Mouse (Mus musculus) hindbrain, embryonic 13.5 days (tissue): ENCODE data around the gene Cyp46a1. TPM values are rescaled to one million over a fixed set of nuclear protein-coding genes. Genes with fewer than 3 reads are reported as not detected.

ENCODE experiments used
- ATAC-seq: fragments of 200-750 bp; cut with Nextera tagmentation; 2 replicates; pipeline ENCODE4 v1.8.0; 2017; ENCODE audit warnings: moderate TSS enrichment; ENCODE audit not compliant: low FRiP score
- H3K27ac ChIP-seq: fragments of 300-500 bp; sonication (generic); 2 replicates; pipeline ENCODE4 v1.5.1; 2015; ENCODE audit warnings: inconsistent platforms, mild to moderate bottlenecking, moderate library complexity
- H3K27me3 ChIP-seq: fragments of 300-500 bp; sonication (generic); 2 replicates; pipeline ENCODE4 v1.6.1; 2015; ENCODE audit warnings: mild to moderate bottlenecking, inconsistent platforms
- H3K36me3 ChIP-seq: fragments of 300-500 bp; sonication (generic); 2 replicates; pipeline ENCODE4 v1.6.1; 2015; ENCODE audit warnings: mild to moderate bottlenecking, inconsistent platforms
- H3K4me1 ChIP-seq: fragments of 300-500 bp; sonication (generic); replicated peaks from 2 replicates; pipeline ENCODE4 v1.6.1; 2015; ENCODE audit warnings: inconsistent platforms
- H3K4me2 ChIP-seq: fragments of 300-500 bp; sonication (generic); 2 replicates; pipeline ENCODE4 v1.6.1; 2015; ENCODE audit warnings: inconsistent platforms, mild to moderate bottlenecking, moderate library complexity
- H3K4me3 ChIP-seq: fragments of 300-500 bp; sonication (generic); 2 replicates; pipeline ENCODE4 v1.5.1; 2015; ENCODE audit warnings: mild to moderate bottlenecking, inconsistent platforms
- H3K9ac ChIP-seq: fragments of 300-500 bp; sonication (generic); 2 replicates; pipeline ENCODE4 v1.6.1; 2015; ENCODE audit warnings: mild to moderate bottlenecking, inconsistent platforms
- H3K9me3 ChIP-seq: fragments of 300-500 bp; sonication (generic); 2 replicates; pipeline ENCODE4 v1.6.1; 2016; ENCODE audit warnings: inconsistent platforms
- WGBS: fragments of 180-500 bp; shearing (Covaris S2); methylation state at CpG from one replicate; pipeline ENCODE4 v1.1.7; 2015; 5-methylcytosine and 5-hydroxymethylcytosine counted together
- polyA plus RNA-seq: library from polyadenylated mRNA; unstranded; fragments of >200 nt; fragmentation: Nextera tagmentation; extraction: Ambion mirVana; gene quantifications from 2 replicates; pipeline ENCODE4 v1.2.1, GENCODE M21; 2015

The Cyp46a1 gene
- polyA plus RNA-seq: 15.4 and 17.5 TPM in 2 replicates

- H3K9ac ChIP-seq: peak within 1 kb of the TSS; percentile 73
- peak; percentile 92 for ATAC-seq
These were observed at the start of gene Cyp46a1 for GRCm38 (mm10) chr12:108333895-108334445. Gene Cyp46a1, plus strand, starts transcription at chr12:108334381.

DNA sequence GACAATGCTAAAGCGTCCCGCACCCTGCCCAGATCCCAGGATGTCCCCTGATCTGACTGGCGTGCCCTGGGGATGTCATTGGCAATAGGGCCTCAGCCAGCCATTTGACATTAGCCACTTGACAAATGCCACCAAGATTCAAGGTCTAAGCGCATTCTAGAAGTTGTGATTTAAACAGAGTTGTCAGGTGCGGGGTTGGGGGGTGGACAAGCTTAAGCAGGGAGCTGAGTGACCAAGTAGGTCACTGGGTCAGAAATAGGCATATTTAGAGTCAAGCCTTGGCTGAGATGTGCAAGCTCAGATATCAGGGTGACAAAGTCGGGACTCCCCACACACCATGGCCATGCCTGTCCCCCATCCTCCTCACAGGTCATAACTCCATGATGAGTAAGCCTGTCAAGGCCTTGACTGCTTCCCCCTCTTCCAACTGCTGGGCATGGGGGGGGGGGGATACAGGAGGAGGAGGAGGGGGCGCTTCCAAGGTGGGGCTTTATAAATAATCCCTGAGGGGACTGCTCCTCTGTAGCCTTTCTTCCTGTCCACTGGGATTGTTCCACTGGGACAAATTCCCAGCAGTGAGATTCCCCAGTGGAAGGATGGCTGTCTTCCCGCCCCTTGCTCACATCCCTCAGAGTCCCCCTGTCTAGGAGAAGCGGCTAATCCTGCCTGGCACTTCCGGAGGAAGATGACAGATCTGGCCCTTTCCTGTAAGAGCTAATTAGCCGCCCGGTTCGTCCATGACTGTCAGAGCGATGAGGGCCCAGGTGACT is 49.5 kb upstream of the Cyp46a1 start:
- Histone ChIP-seq H3K4me1 (peaks cover 23% of the 10 kb centered on the region), H3K4me3 (no peak overlapping the region), H3K9ac (peak overlapping the region; percentile 46; the same call in 1 of the 2 replicates), H3K27ac (peak overlapping the region; percentile 78), H3K36me3 (no peaks in the 10 kb centered on the region), H3K27me3 (0 out of 2 replicates have a peak, but pooled peaks cover 2% of the 10 kb centered on the region), H3K9me3 (no peaks in the 10 kb centered on the region), H3K4me2 (peak overlapping the region; percentile 27; the same call in 1 of the 2 replicates)
- peak; percentile 50; the same call in 1 of the 2 replicates for ATAC-seq
- 36% methylated on average over 13 of the region's 14 CpGs for WGBS

More at GRCm38 (mm10) chr12:108333895-108334445, at the start of gene Cyp46a1:
- Histone ChIP-seq H3K9me3 (no peaks in the 10 kb centered on the region), H3K4me3 (peak within 1 kb of the TSS; percentile 58), H3K27me3 (peaks cover 30% of the 10 kb centered on the region), H3K4me1 (peaks cover 19% of the 10 kb centered on the region), H3K36me3 (no peaks in the 10 kb centered on the region), H3K4me2 (peak within 1 kb of the TSS; percentile 93), H3K27ac (peak within 1 kb of the TSS; percentile 79)
- under 1% methylated on average over 46 of the region's 56 CpGs for WGBS

GRCm38 (mm10) chr12:108285225-108286011 is 48.8 kb upstream of the Cyp46a1 start:
- no peaks in the 10 kb centered on the region for H3K9me3 ChIP-seq
- peaks cover 23% of the 10 kb centered on the region for H3K4me1 ChIP-seq
- H3K27ac ChIP-seq: peak overlapping the region; percentile 78
- WGBS: 28% methylated on average over 11 of the region's 11 CpGs
- H3K36me3 ChIP-seq: no peaks in the 10 kb centered on the region
- H3K27me3 ChIP-seq: 0 out of 2 replicates have a peak, but pooled peaks cover 2% of the 10 kb centered on the region
- H3K9ac ChIP-seq: peak overlapping the region; percentile 46
- H3K4me2 ChIP-seq: peak overlapping the region; percentile 27
- no peak overlapping the region for H3K4me3 ChIP-seq
- ATAC-seq: 0 out of 2 replicates have a peak, but pooled peaks have one; percentile 50

- Histone ChIP-seq H3K4me1 (peaks cover 23% of the 10 kb centered on the region), H3K9ac (no peak overlapping the region), H3K36me3 (no peaks in the 10 kb centered on the region), H3K27me3 (0 out of 2 replicates have a peak, but pooled peaks cover 2% of the 10 kb centered on the region), H3K9me3 (no peaks in the 10 kb centered on the region), H3K4me3 (no peak overlapping the region), H3K4me2 (no peak overlapping the region), H3K27ac (peak overlapping the region; percentile 78; the same call in 1 of the 2 replicates)
- ATAC-seq: no peak
- WGBS: 74% methylated on average over 4 of the region's 4 CpGs
These were observed 47.8 kb upstream of the Cyp46a1 start for GRCm38 (mm10) chr12:108286381-108286780.

- Histone ChIP-seq H3K4me3 (no peak overlapping the region), H3K27ac (no peak overlapping the region), H3K27me3 (0 out of 2 replicates have a peak, but pooled peaks cover 2% of the 10 kb centered on the region), H3K36me3 (no peaks in the 10 kb centered on the region), H3K9me3 (no peaks in the 10 kb centered on the region), H3K4me2 (no peak overlapping the region), H3K9ac (no peak overlapping the region), H3K4me1 (peaks cover 27% of the 10 kb centered on the region)
- no peak for ATAC-seq
- WGBS: 94% methylated on average over 8 of the region's 8 CpGs
These were observed 47.2 kb upstream of the Cyp46a1 start for GRCm38 (mm10) chr12:108287011-108287410.

GRCm38 (mm10) chr12:108288127-108288880 is 45.9 kb upstream of the Cyp46a1 start:
- 79% methylated on average over 19 of the region's 19 CpGs for WGBS
- 0 out of 2 replicates have a peak, but pooled peaks cover 2% of the 10 kb centered on the region for H3K27me3 ChIP-seq
- H3K36me3 ChIP-seq: no peaks in the 10 kb centered on the region
- no peak overlapping the region for H3K4me2 ChIP-seq
- H3K9ac ChIP-seq: no peak overlapping the region
- no peak overlapping the region for H3K4me3 ChIP-seq
- H3K27ac ChIP-seq: no peak overlapping the region
- no peaks in the 10 kb centered on the region for H3K9me3 ChIP-seq
- peaks cover 36% of the 10 kb centered on the region for H3K4me1 ChIP-seq
- no peak for ATAC-seq

- H3K9ac ChIP-seq: no peak overlapping the region
- peak overlapping the region; percentile 9; the same call in 1 of the 2 replicates for H3K4me3 ChIP-seq
- H3K27ac ChIP-seq: peak overlapping the region; percentile 32; the same call in 1 of the 2 replicates
- peaks cover 24% of the 10 kb centered on the region for H3K4me1 ChIP-seq
- H3K27me3 ChIP-seq: no peaks in the 10 kb centered on the region
- H3K4me2 ChIP-seq: peak overlapping the region; percentile 50
- no peaks in the 10 kb centered on the region for H3K9me3 ChIP-seq
- H3K36me3 ChIP-seq: no peaks in the 10 kb centered on the region
- peak; percentile 82 for ATAC-seq
- WGBS: 10% methylated on average over 9 of the region's 9 CpGs
These were observed 41.8 kb upstream of the Cyp46a1 start for GRCm38 (mm10) chr12:108292419-108292818.

DNA sequence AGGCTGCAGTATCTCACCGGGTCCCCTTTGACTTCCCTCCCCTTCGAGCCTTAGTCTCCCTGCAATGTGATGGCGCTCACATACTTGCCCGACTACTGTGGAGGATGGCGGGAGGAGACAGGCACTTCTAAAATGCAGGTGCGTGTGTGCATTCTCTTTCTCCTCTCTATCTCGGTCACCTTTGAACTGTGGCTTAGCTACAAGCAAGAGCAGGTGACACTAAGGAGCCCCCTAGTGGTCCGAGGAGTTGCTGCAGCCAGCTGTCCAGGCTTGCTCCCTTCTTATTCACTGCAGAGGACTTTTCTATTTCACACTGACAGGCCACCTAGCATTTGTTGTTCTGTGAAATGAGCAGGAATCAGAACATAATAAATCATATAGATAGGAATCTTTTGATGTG is 41.2 kb upstream of the Cyp46a1 start:
- H3K4me3 ChIP-seq: peak overlapping the region; percentile 8; the same call in 1 of the 2 replicates
- ATAC-seq: peak; percentile 51; the same call in 1 of the 2 replicates
- H3K4me2 ChIP-seq: peak overlapping the region; percentile 50
- WGBS: 7% methylated on average over 8 of the region's 8 CpGs
- no peak overlapping the region; the same call in 1 of the 2 replicates for H3K27ac ChIP-seq
- H3K4me1 ChIP-seq: peaks cover 24% of the 10 kb centered on the region
- no peak overlapping the region for H3K9ac ChIP-seq
- no peaks in the 10 kb centered on the region for H3K36me3 ChIP-seq
- no peaks in the 10 kb centered on the region for H3K9me3 ChIP-seq
- no peaks in the 10 kb centered on the region for H3K27me3 ChIP-seq

GRCm38 (mm10) chr12:108294620-108295019 is 39.6 kb upstream of the Cyp46a1 start:
- 63% methylated on average over 3 of the region's 3 CpGs for WGBS
- ATAC-seq: no peak
- H3K9me3 ChIP-seq: no peaks in the 10 kb centered on the region
- H3K4me2 ChIP-seq: no peak overlapping the region
- no peaks in the 10 kb centered on the region for H3K36me3 ChIP-seq
- H3K4me1 ChIP-seq: peaks cover 19% of the 10 kb centered on the region
- no peaks in the 10 kb centered on the region for H3K27me3 ChIP-seq
- H3K4me3 ChIP-seq: no peak overlapping the region
- no peak overlapping the region for H3K9ac ChIP-seq
- no peak overlapping the region for H3K27ac ChIP-seq

DNA sequence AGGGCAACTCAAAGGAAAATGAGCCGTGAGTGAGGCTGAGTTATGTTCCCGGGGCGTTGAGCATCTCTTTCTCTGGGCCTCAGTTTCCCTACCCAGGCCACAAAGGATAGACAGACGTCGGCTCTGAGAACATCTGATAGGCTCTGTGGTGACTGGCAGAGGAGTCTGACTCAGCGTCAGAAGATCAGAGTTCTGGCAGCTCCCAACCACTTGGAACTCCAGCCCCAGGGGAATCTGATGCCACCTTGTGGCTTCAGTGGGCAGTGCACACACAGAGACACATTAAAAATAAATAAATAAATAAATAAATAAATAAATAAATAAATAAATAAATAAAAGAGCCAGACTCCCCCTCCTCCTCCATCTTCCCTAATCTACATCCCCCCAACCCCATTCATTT is 37.1 kb upstream of the Cyp46a1 start:
- Histone ChIP-seq H3K9ac (no peak overlapping the region), H3K27ac (no peak overlapping the region), H3K27me3 (no peaks in the 10 kb centered on the region), H3K4me2 (no peak overlapping the region), H3K4me3 (no peak overlapping the region), H3K4me1 (peaks cover 14% of the 10 kb centered on the region), H3K9me3 (no peaks in the 10 kb centered on the region), H3K36me3 (no peaks in the 10 kb centered on the region)
- whole genome bisulfite sequencing: 80% methylated on average over 6 of the region's 6 CpGs
- no peak for ATAC-seq

GRCm38 (mm10) chr12:108301006-108301405 is 33.2 kb upstream of the Cyp46a1 start:
- Histone ChIP-seq H3K4me1 (peaks cover 5% of the 10 kb centered on the region), H3K4me2 (no peak overlapping the region), H3K36me3 (no peaks in the 10 kb centered on the region), H3K4me3 (no peak overlapping the region), H3K9ac (no peak overlapping the region), H3K9me3 (no peaks in the 10 kb centered on the region), H3K27me3 (peaks cover 13% of the 10 kb centered on the region), H3K27ac (no peak overlapping the region)
- no peak for ATAC-seq
- 85% methylated on average over 6 of the region's 6 CpGs for WGBS
